Mouse (Mus musculus): ENCODE data around the gene Gm16867.
"Not testable (repeated sequence)": the region's sequence is repeated elsewhere in the genome, so short reads cannot be mapped to it uniquely, and the experiment has no call there.

DNA sequence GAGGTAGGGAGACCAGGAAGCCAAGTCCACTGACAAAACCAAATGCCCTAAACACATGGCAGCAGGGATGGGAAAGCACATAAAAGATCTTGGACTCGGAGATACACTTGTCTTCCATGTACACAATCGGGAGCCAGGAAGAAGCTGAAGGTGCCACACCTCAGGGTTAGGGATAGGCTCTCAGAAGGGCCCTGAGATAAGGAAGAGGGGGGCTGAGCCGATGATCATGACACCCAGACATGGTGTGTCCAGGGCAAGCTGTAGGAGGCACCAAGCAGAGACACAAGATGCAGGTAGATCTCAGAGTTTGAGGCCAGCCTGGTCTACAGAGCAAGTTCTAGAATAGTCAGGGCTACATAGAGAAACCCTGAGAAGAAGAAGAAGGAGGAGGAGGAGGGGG lies 8.6 kb downstream of the Gm16867 start:
- TF ChIP-seq CTCF (IDR thresholded peaks at IDR 0.05; ENCODE audit: control insufficient read depth, insufficient read depth, insufficient replicate concordance, low read depth, low read length); POLR2A (IDR thresholded peaks at IDR 0.05; ENCODE audit: control insufficient read depth, low read depth, low read length): not testable (repeated sequence)

Data from testis, adult 2 months (tissue).